Mouse (Mus musculus) hindbrain, embryonic 14.5 days (tissue): ENCODE measurements at regions not wholly inside any gene's neighbourhood (a gene's known extent, or its start where the extent isn't known, plus 50 kb on each side); places are given as distances from the start of the nearest gene placed in this dataset.
A peak's percentile ranks its signal among the peaks of the same experiment; 100 is the strongest.

Experiments
- ATAC-seq: fragments of 200-750 bp; cut with Nextera tagmentation; 2 replicates; pipeline ENCODE4 v1.8.0; 2017; ENCODE audit warnings: moderate number of reproducible peaks, mild to moderate bottlenecking, moderate TSS enrichment, moderate library complexity; ENCODE audit not compliant: low FRiP score
- DNase-seq: peaks from one replicate; pipeline ENCODE4 v3.0.0-alpha.2; 2015; ENCODE audit warnings: low spot score
- H3K27ac ChIP-seq: fragments of 300-500 bp; sonication (generic); 2 replicates; pipeline ENCODE4 v1.5.1; 2014; ENCODE audit warnings: mild to moderate bottlenecking, moderate library complexity
- H3K27me3 ChIP-seq: fragments of 300-500 bp; sonication (generic); 2 replicates; pipeline ENCODE4 v1.6.1; 2014; ENCODE audit warnings: mild to moderate bottlenecking, low read length, mixed read lengths; ENCODE audit not compliant: control insufficient read depth, insufficient read depth
- H3K36me3 ChIP-seq: fragments of 300-500 bp; sonication (generic); replicated peaks from 2 replicates; pipeline ENCODE4 v1.6.1; 2014; ENCODE audit not compliant: control insufficient read depth, insufficient read depth
- H3K4me1 ChIP-seq: fragments of 300-500 bp; sonication (generic); replicated peaks from 2 replicates; pipeline ENCODE4 v1.6.1; 2014; ENCODE audit warnings: antibody characterized with exemption, low read length, mixed read lengths; ENCODE audit not compliant: control insufficient read depth, insufficient read depth
- H3K4me2 ChIP-seq: fragments of 300-500 bp; sonication (generic); replicated peaks from 2 replicates; pipeline ENCODE4 v1.6.1; 2014; ENCODE audit warnings: mild to moderate bottlenecking, moderate library complexity
- H3K4me3 ChIP-seq: fragments of 300-500 bp; sonication (generic); replicated peaks from 2 replicates; pipeline ENCODE4 v1.5.1; 2014; ENCODE audit warnings: mild to moderate bottlenecking, low read length
- H3K9ac ChIP-seq: fragments of 300-500 bp; sonication (generic); 2 replicates; pipeline ENCODE4 v1.6.1; 2014
- H3K9me3 ChIP-seq: fragments of 300-500 bp; sonication (generic); 2 replicates; pipeline ENCODE4 v1.6.1; 2016; ENCODE audit warnings: low read length; ENCODE audit not compliant: control insufficient read depth
- WGBS: fragments of 180-500 bp; shearing (Covaris S2); extraction: QIAGEN DNeasy Blood & Tissue Kit; methylation state at CpG from one replicate; pipeline ENCODE4 v1.1.7; 2014; 5-methylcytosine and 5-hydroxymethylcytosine counted together

GRCm38 (mm10) chr17:9750046-9750445 is 80.5 kb upstream of the Pabpc6 start:
- no peaks in the 10 kb centered on the region; the same call in 1 of the 2 replicates for H3K27me3 ChIP-seq
- no peaks in the 10 kb centered on the region for H3K36me3 ChIP-seq
- H3K9ac ChIP-seq: no peak overlapping the region
- no peak overlapping the region for H3K4me2 ChIP-seq
- DNase-seq: no peak
- whole genome bisulfite sequencing: 91% methylated on average over 8 of the region's 8 CpGs
- no peak overlapping the region for H3K27ac ChIP-seq
- no peak overlapping the region for H3K4me3 ChIP-seq
- no peaks in the 10 kb centered on the region for H3K4me1 ChIP-seq
- no peaks in the 10 kb centered on the region for H3K9me3 ChIP-seq
- ATAC-seq: no peak

GRCm38 (mm10) chr17:9749301-9749700 is 79.8 kb upstream of the Pabpc6 start:
- Histone ChIP-seq H3K4me1 (no peaks in the 10 kb centered on the region), H3K27ac (no peak overlapping the region), H3K36me3 (no peaks in the 10 kb centered on the region), H3K27me3 (no peaks in the 10 kb centered on the region; the same call in 1 of the 2 replicates), H3K9ac (no peak overlapping the region), H3K9me3 (no peaks in the 10 kb centered on the region), H3K4me3 (no peak overlapping the region), H3K4me2 (no peak overlapping the region)
- WGBS: 95% methylated on average over 3 of the region's 3 CpGs
- DNase-seq: no peak
- no peak for ATAC-seq

GRCm38 (mm10) chr17:9747893-9748292 is 78.4 kb upstream of the Pabpc6 start:
- Histone ChIP-seq H3K4me1 (no peaks in the 10 kb centered on the region), H3K4me2 (no peak overlapping the region), H3K27me3 (no peaks in the 10 kb centered on the region; the same call in 1 of the 2 replicates), H3K36me3 (no peaks in the 10 kb centered on the region), H3K9me3 (no peaks in the 10 kb centered on the region), H3K4me3 (no peak overlapping the region), H3K9ac (no peak overlapping the region), H3K27ac (no peak overlapping the region)
- WGBS: 86% methylated on average over 2 of the region's 2 CpGs
- ATAC-seq: no peak
- no peak for DNase-seq

- H3K4me2 ChIP-seq: no peak overlapping the region
- no peaks in the 10 kb centered on the region for H3K9me3 ChIP-seq
- ATAC-seq (no peak), DNase-seq (no peak)
- no peak overlapping the region for H3K27ac ChIP-seq
- WGBS: 92% methylated on average over 5 of the region's 5 CpGs
- no peaks in the 10 kb centered on the region for H3K36me3 ChIP-seq
- no peak overlapping the region for H3K9ac ChIP-seq
- no peaks in the 10 kb centered on the region for H3K27me3 ChIP-seq
- H3K4me3 ChIP-seq: no peak overlapping the region
- H3K4me1 ChIP-seq: no peaks in the 10 kb centered on the region
These were observed 73.8 kb upstream of the Pabpc6 start for GRCm38 (mm10) chr17:9743342-9743741.

GRCm38 (mm10) chr17:9741321-9741720 is 71.8 kb upstream of the Pabpc6 start:
- DNase-seq (no peak), ATAC-seq (no peak)
- Histone ChIP-seq H3K9me3 (no peaks in the 10 kb centered on the region), H3K27me3 (no peaks in the 10 kb centered on the region), H3K4me1 (no peaks in the 10 kb centered on the region), H3K4me2 (no peak overlapping the region), H3K9ac (no peak overlapping the region), H3K36me3 (no peaks in the 10 kb centered on the region), H3K27ac (no peak overlapping the region), H3K4me3 (no peak overlapping the region)
- 77% methylated on average over 5 of the region's 5 CpGs for WGBS

GRCm38 (mm10) chr17:9729020-9729419 is 59.5 kb upstream of the Pabpc6 start:
- Histone ChIP-seq H3K9ac (no peak overlapping the region), H3K4me2 (no peak overlapping the region), H3K4me1 (peaks cover 10% of the 10 kb centered on the region; the same call in 1 of the 2 replicates), H3K9me3 (no peaks in the 10 kb centered on the region), H3K36me3 (no peaks in the 10 kb centered on the region), H3K4me3 (no peak overlapping the region), H3K27ac (no peak overlapping the region), H3K27me3 (no peaks in the 10 kb centered on the region)
- ATAC-seq (no peak), DNase-seq (no peak)
- 94% methylated on average over 3 of the region's 3 CpGs for WGBS

GRCm38 (mm10) chr17:9725704-9726469 is 56.4 kb upstream of the Pabpc6 start:
- no peak overlapping the region for H3K4me2 ChIP-seq
- peak; percentile 52 for DNase-seq
- WGBS: 20% methylated on average over 10 of the region's 10 CpGs
- H3K36me3 ChIP-seq: no peaks in the 10 kb centered on the region
- H3K4me1 ChIP-seq: peaks cover 14% of the 10 kb centered on the region
- H3K27me3 ChIP-seq: no peaks in the 10 kb centered on the region
- H3K4me3 ChIP-seq: no peak overlapping the region
- H3K27ac ChIP-seq: peak overlapping the region; percentile 72
- no peak overlapping the region for H3K9ac ChIP-seq
- ATAC-seq: peak; percentile 89
- H3K9me3 ChIP-seq: no peaks in the 10 kb centered on the region

- H3K36me3 ChIP-seq: no peaks in the 10 kb centered on the region
- H3K27ac ChIP-seq: peak overlapping the region; percentile 72
- no peaks in the 10 kb centered on the region for H3K9me3 ChIP-seq
- peak; percentile 62 for DNase-seq
- H3K27me3 ChIP-seq: no peaks in the 10 kb centered on the region
- H3K9ac ChIP-seq: no peak overlapping the region
- H3K4me1 ChIP-seq: peaks cover 14% of the 10 kb centered on the region
- no peak overlapping the region for H3K4me3 ChIP-seq
- 0 out of 2 replicates have a peak, but pooled peaks have one; percentile 31 for ATAC-seq
- no peak overlapping the region for H3K4me2 ChIP-seq
- WGBS: 20% methylated on average over 4 of the region's 4 CpGs
These were observed 54.0 kb upstream of the Pabpc6 start for GRCm38 (mm10) chr17:9723484-9723883.

GRCm38 (mm10) chr17:9722709-9723108 is 53.2 kb upstream of the Pabpc6 start:
- peak overlapping the region; percentile 41 for H3K27ac ChIP-seq
- H3K4me2 ChIP-seq: no peak overlapping the region
- whole genome bisulfite sequencing: 3% methylated on average over 4 of the region's 4 CpGs
- H3K9ac ChIP-seq: no peak overlapping the region
- H3K27me3 ChIP-seq: no peaks in the 10 kb centered on the region
- ATAC-seq (no peak), DNase-seq (peak; percentile 28)
- H3K4me1 ChIP-seq: peaks cover 14% of the 10 kb centered on the region
- H3K9me3 ChIP-seq: no peaks in the 10 kb centered on the region
- no peak overlapping the region for H3K4me3 ChIP-seq
- H3K36me3 ChIP-seq: no peaks in the 10 kb centered on the region
